Mouse (Mus musculus) midbrain, embryonic 10.5 days (tissue): ENCODE data around the gene Gm20388. TPM values are rescaled to one million over a fixed set of nuclear protein-coding genes. Genes with fewer than 3 reads are reported as not detected.

ENCODE experiments used
- DNase-seq: peaks from one replicate; pipeline ENCODE4 v3.0.0-alpha.2; 2017; ENCODE audit warnings: low spot score
- H3K27ac ChIP-seq: fragments of 300-500 bp; sonication (generic); replicated peaks from 2 replicates; pipeline ENCODE4 v1.5.1; 2016; ENCODE audit warnings: mild to moderate bottlenecking
- H3K27me3 ChIP-seq: fragments of 300-500 bp; sonication (generic); 2 replicates; pipeline ENCODE4 v1.6.1; 2016; ENCODE audit warnings: low read depth, mild to moderate bottlenecking; ENCODE audit not compliant: poor library complexity, severe bottlenecking
- H3K36me3 ChIP-seq: fragments of 300-500 bp; sonication (generic); 2 replicates; pipeline ENCODE4 v1.6.1; 2016; ENCODE audit warnings: mild to moderate bottlenecking, moderate library complexity
- H3K4me1 ChIP-seq: fragments of 300-500 bp; sonication (generic); 2 replicates; pipeline ENCODE4 v1.6.1; 2016
- H3K4me3 ChIP-seq: fragments of 300-500 bp; sonication (generic); 2 replicates; pipeline ENCODE4 v1.5.1; 2016; ENCODE audit warnings: mild to moderate bottlenecking, moderate library complexity
- H3K9me3 ChIP-seq: fragments of 300-500 bp; sonication (generic); replicated peaks from 2 replicates; pipeline ENCODE4 v1.6.1; 2016; ENCODE audit warnings: mild to moderate bottlenecking
- WGBS: fragments of 180-500 bp; shearing (Covaris S2); methylation state at CpG from one replicate; pipeline ENCODE4 v1.1.7; 2016; 5-methylcytosine and 5-hydroxymethylcytosine counted together
- polyA plus RNA-seq: library from polyadenylated mRNA; unstranded; fragments of >200 nt; fragmentation: Nextera tagmentation; extraction: Ambion mirVana; gene quantifications from 2 replicates; pipeline ENCODE4 v1.2.1, GENCODE M21; 2016

Gene Gm20388
- polyA plus RNA-seq, 1 experiment from 2014 or later: 7.1 TPM

GRCm38 (mm10) chr8:122789796-122790195 is 2879.2 kb downstream of the Gm20388 start:
- DNase-seq: no peak
- 92% methylated on average over 5 of the region's 5 CpGs for WGBS
- Histone ChIP-seq H3K9me3 (no peaks in the 10 kb centered on the region), H3K4me3 (no peak overlapping the region), H3K27ac (no peak overlapping the region), H3K27me3 (no peaks in the 10 kb centered on the region), H3K4me1 (no peaks in the 10 kb centered on the region), H3K36me3 (peaks cover 59% of the 10 kb centered on the region)

DNA sequence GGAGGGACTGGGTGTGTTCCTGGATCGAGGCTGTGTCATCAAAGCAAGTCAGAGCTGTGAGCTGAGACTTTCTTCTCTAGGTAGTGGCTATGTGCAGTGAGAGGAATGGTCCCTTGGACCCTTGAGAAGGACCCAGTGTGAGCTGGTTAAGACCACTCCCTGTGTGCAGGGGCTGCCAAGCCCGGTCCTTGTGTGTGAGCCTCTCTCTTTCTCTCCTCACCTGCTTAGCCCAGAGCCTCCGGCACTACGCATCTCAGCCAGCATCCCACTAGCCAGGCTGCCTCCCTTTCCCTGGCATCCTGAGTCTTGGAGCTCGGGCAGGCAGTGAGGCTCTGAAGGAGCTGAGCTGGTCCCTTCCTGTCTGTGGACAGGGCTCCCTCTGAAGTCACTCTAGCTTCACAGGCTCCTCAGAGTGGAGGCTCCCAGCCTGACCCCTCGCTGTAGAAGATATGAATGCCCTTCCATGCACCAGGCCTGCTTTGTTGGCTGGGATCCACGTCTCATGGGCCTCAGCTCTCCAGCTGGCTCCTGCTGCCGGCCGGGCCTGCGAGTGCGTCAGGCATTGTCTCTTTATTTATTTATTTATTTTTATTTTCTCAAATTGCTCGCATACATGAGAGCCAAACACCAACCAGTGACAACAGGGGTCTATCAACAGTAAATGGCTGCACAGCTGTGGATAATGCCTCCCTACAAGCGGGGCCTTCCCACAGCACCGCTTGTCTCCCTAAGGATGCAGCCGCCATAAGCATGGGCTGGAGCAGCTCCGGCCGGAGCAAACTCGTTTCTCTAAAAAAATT is 2882.9 kb downstream of the Gm20388 start:
- DNase-seq: no peak
- H3K9me3 ChIP-seq: no peaks in the 10 kb centered on the region
- H3K27me3 ChIP-seq: no peaks in the 10 kb centered on the region
- WGBS: 91% methylated on average over 18 of the region's 18 CpGs
- H3K4me1 ChIP-seq: no peaks in the 10 kb centered on the region
- peaks cover 29% of the 10 kb centered on the region for H3K36me3 ChIP-seq
- H3K27ac ChIP-seq: 0 out of 2 replicates have a peak overlapping the region, but pooled peaks have one; percentile 24
- H3K4me3 ChIP-seq: no peak overlapping the region

DNA sequence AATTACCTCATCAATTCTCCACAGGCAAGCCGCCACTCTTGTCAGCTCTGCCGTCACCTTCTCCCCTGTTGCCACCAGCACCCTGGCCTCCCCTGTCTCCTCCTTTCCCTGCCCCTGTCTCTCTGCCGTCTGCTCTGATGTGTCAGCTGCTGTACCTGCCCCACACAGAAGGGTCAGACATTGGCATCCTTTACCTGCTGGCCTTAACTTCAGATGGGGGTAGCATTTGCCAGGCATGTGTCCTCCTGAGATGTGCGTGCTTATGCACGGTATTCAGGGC is 2883.5 kb downstream of the Gm20388 start:
- no peak for DNase-seq
- H3K4me1 ChIP-seq: no peaks in the 10 kb centered on the region
- H3K27ac ChIP-seq: no peak overlapping the region

DNA sequence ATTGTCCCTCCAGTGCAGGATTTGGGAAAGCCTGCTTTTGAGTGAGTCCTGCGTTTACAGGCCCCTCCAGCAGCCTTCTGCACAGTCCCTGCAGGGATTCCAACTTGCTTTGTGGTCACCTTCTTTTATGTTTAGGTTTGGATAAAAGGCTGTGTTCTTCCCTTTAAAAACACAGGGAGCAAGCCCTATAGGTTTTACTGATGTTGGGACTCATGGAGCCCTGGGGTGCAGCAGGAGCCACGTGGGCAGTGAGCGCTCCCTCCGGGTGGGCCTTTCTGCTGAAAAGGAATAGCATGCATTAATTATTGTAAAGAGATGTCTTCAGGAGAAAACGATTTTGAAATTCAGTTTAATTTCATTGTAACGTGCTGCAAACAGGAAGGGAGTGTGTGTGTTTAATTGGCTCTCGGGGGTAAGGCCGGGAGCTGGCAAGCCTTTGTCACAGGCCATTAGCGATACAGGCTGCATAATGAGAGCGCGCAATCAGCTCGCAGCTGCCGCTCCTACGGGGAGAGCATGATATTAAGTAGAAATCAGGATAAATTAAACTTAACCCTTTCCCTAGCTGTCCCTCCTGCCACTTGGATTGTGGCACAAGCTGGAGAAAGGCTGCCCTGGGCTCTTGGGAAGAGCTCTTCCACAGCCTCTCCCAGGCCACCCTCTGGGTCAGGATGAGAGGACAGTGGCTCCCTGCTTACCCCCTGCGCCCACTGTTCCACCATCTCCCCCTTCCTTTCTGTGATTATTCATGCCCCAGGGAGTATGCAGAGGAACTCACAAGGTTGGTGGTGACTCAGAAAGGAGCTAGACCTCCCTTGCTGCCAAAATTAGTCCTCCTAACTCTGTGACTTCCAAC is 2893.5 kb downstream of the Gm20388 start:
- WGBS: 16% methylated on average over 15 of the region's 15 CpGs
- Histone ChIP-seq H3K27ac (peak overlapping the region; percentile 75), H3K9me3 (no peaks in the 10 kb centered on the region), H3K4me1 (peaks cover 44% of the 10 kb centered on the region), H3K4me3 (0 out of 2 replicates have a peak overlapping the region, but pooled peaks have one; percentile 9), H3K36me3 (0 out of 2 replicates have a peak, but pooled peaks cover 3% of the 10 kb centered on the region), H3K27me3 (0 out of 2 replicates have a peak, but pooled peaks cover 5% of the 10 kb centered on the region)
- no peak for DNase-seq

More for the DNA sequence above, 2883.5 kb downstream of the Gm20388 start:
- Histone ChIP-seq H3K9me3 (no peaks in the 10 kb centered on the region), H3K4me3 (no peak overlapping the region), H3K36me3 (peaks cover 24% of the 10 kb centered on the region), H3K27me3 (no peaks in the 10 kb centered on the region)
- WGBS: 86% methylated on average over 5 of the region's 5 CpGs

DNA sequence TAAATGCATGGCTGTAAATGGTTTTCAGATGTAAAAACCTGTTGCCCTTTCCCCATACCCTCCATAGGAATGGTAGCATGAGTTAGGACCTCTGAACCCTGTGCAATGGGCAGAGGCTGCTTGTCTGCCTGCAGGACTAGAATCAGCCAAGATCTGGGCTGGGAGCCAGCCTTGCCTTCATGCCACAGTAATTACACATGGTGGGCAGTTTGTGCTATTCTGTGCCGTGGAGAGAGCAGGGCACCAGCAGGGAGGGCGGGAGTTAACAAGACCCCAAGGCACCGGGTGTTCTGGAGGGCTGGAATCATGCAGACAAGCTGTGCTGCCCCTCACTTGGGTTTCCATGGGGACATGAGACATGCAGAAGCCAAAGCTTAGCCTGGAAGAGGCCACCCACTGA is 2894.7 kb downstream of the Gm20388 start:
- no peak overlapping the region for H3K4me3 ChIP-seq
- H3K36me3 ChIP-seq: 0 out of 2 replicates have a peak, but pooled peaks cover 5% of the 10 kb centered on the region
- DNase-seq: no peak
- no peaks in the 10 kb centered on the region for H3K9me3 ChIP-seq
- H3K27ac ChIP-seq: no peak overlapping the region; the same call in 1 of the 2 replicates
- peaks cover 44% of the 10 kb centered on the region for H3K4me1 ChIP-seq
- WGBS: 37% methylated on average over 3 of the region's 3 CpGs
- H3K27me3 ChIP-seq: 0 out of 2 replicates have a peak, but pooled peaks cover 5% of the 10 kb centered on the region

DNA sequence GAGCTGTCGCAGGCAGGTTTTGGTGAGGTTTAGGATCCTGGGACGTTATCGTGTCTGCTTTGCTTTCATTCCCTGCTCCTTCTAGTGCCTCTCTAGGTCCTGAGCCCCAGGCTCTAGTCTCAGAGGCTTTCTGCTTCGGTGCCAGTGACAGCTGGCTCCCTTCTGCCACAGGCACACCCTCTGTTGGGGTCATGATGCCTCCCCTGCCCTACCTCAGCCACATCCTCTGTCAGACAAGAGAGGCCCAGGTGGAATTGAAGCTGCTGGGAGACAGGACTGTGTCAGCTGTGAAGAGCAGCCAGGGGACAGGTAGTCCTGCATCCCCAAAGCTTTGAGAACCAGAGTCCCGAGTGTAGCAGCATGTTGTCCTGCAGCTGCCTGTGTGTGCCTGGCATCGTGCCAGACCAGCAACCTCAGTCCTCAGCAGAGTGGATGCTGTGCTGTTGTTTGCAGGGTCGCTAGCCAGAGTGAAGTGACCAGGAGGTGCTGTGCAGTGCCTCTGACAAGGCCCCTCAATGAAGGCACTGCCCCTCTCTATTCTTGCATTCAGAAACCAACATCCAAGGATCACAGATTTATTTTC is 2896.4 kb downstream of the Gm20388 start:
- DNase-seq: no peak
- Histone ChIP-seq H3K27me3 (0 out of 2 replicates have a peak, but pooled peaks cover 5% of the 10 kb centered on the region), H3K4me1 (peaks cover 44% of the 10 kb centered on the region), H3K9me3 (no peaks in the 10 kb centered on the region), H3K27ac (peak overlapping the region; percentile 24; the same call in 1 of the 2 replicates), H3K4me3 (no peak overlapping the region), H3K36me3 (0 out of 2 replicates have a peak, but pooled peaks cover 8% of the 10 kb centered on the region)
- WGBS: 84% methylated on average over 7 of the region's 7 CpGs

GRCm38 (mm10) chr8:122807907-122808306 is 2897.3 kb downstream of the Gm20388 start:
- H3K4me1 ChIP-seq: peaks cover 44% of the 10 kb centered on the region
- H3K9me3 ChIP-seq: no peaks in the 10 kb centered on the region
- peaks cover 9% of the 10 kb centered on the region; the same call in 1 of the 2 replicates for H3K36me3 ChIP-seq
- H3K4me3 ChIP-seq: no peak overlapping the region
- H3K27me3 ChIP-seq: 0 out of 2 replicates have a peak, but pooled peaks cover 5% of the 10 kb centered on the region
- DNase-seq: no peak
- WGBS: 90% methylated on average over 4 of the region's 4 CpGs
- H3K27ac ChIP-seq: no peak overlapping the region

- peaks cover 36% of the 10 kb centered on the region for H3K4me1 ChIP-seq
- H3K27me3 ChIP-seq: peaks cover 7% of the 10 kb centered on the region; the same call in 1 of the 2 replicates
- H3K36me3 ChIP-seq: peaks cover 17% of the 10 kb centered on the region
- H3K27ac ChIP-seq: no peak overlapping the region
- WGBS: 84% methylated on average over 8 of the region's 8 CpGs
- no peak overlapping the region for H3K4me3 ChIP-seq
- no peak for DNase-seq
- no peaks in the 10 kb centered on the region for H3K9me3 ChIP-seq
Observed at GRCm38 (mm10) chr8:122810376-122810775, 2899.7 kb downstream of the Gm20388 start.

DNA sequence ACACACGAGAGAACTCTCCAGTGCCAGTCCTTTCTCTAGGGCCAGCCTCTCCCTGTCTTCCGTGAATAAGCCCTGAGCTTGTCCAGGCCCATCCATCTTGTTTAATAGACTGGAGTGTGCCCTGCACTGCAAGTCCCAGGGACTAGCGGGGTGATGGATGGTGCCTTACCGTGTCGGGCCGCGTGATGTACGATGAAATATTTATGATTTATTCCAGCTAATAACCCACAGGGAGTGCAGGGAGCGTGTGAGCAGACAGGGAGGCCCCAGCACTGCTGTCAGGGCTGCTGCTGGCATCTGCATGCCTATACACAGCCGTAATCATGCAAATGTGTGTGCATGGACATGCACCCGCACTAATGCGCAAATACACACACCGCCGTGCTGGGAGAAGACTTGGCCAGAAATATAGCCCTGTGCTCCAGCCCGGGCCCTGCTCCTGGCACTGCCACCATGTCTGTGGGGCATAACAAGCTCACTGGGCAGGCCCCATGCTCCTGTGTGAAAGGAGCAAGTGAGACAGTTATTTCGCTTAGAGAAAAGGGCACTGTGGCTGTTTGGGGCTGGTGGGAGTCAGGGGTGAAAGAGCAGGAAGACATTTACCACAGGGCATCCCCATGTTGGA is 2901.3 kb downstream of the Gm20388 start:
- Histone ChIP-seq H3K36me3 (peaks cover 17% of the 10 kb centered on the region), H3K27ac (no peak overlapping the region)
- WGBS: 92% methylated on average over 16 of the region's 16 CpGs

GRCm38 (mm10) chr8:122812610-122813250 is 2902.1 kb downstream of the Gm20388 start:
- 82% methylated on average over 14 of the region's 14 CpGs for WGBS
- Histone ChIP-seq H3K4me1 (peaks cover 29% of the 10 kb centered on the region), H3K4me3 (no peak overlapping the region), H3K27ac (no peak overlapping the region), H3K36me3 (peaks cover 17% of the 10 kb centered on the region), H3K27me3 (peaks cover 7% of the 10 kb centered on the region; the same call in 1 of the 2 replicates), H3K9me3 (no peaks in the 10 kb centered on the region)
- DNase-seq: no peak

More for the DNA sequence above, 2901.3 kb downstream of the Gm20388 start:
- DNase-seq: no peak
- Histone ChIP-seq H3K4me1 (peaks cover 26% of the 10 kb centered on the region), H3K4me3 (no peak overlapping the region), H3K9me3 (no peaks in the 10 kb centered on the region), H3K27me3 (peaks cover 7% of the 10 kb centered on the region; the same call in 1 of the 2 replicates)

- H3K9me3 ChIP-seq: no peaks in the 10 kb centered on the region
- peak overlapping the region; percentile 57 for H3K27ac ChIP-seq
- DNase-seq: no peak
- peaks cover 39% of the 10 kb centered on the region for H3K4me1 ChIP-seq
- peaks cover 17% of the 10 kb centered on the region for H3K36me3 ChIP-seq
- H3K4me3 ChIP-seq: no peak overlapping the region
- 18% methylated on average over 7 of the region's 7 CpGs for WGBS
- H3K27me3 ChIP-seq: peaks cover 7% of the 10 kb centered on the region; the same call in 1 of the 2 replicates
Observed at GRCm38 (mm10) chr8:122814608-122815007, 2904.0 kb downstream of the Gm20388 start.
